9 mouse cellular contexts compared by ENCODE assay signal in genomic region chr4:43508666-43508997, GRCm38 (mm10). TPM values are rescaled to one million over a fixed set of nuclear protein-coding genes. Genes with fewer than 3 reads are reported as not detected.
A peak's percentile ranks its signal among the peaks of the same experiment; 100 is the strongest.
DNase-seq lines count a peak whose midpoint lies in the region; ATAC-seq and TF ChIP-seq lines count a peak whose summit lies in the region.
"Had no signal": no experiment of that assay in that cellular context is flagged by ENCODE, and none has a peak within 500 bp of the region (broad histone marks: within the 10 kb centered on the region; RNA-seq: fewer than 3 reads in every experiment).

No protein-coding gene starts in this region.

- peak; percentile 57; the same call in 1 of the 2 replicates for ATAC-seq in frontal cortex, adult (ENCODE audit: low TSS enrichment)
- ATAC-seq in heart, embryonic 11.5 days (replicated peaks; ENCODE audit: insufficient number of reproducible peaks, low FRiP score, low TSS enrichment), result peak; percentile 40
- ATAC-seq in kidney, postnatal 0 days (replicated peaks; ENCODE audit: low FRiP score, low read depth), result peak; percentile 65
- ATAC-seq: Patski had no signal

- no peak overlapping the region for H3K27ac ChIP-seq in brown adipose tissue, adult 24 weeks (replicated peaks; ENCODE audit: low read depth, low read length)
- H3K27ac ChIP-seq in heart, embryonic 11.5 days (ENCODE audit: low read depth, low read length), result no peak overlapping the region
- no peak overlapping the region for H3K27ac ChIP-seq in kidney, postnatal 0 days
- peak overlapping the region; percentile 84 for H3K27ac ChIP-seq in small intestine, adult 2 months (ENCODE audit: insufficient read depth, low read depth, low read length)

- WGBS in heart, embryonic 11.5 days (ENCODE audit: insufficient replicate concordance), result 5% methylated on average over 13 of the region's 13 CpGs
- under 1% methylated on average over 13 of the region's 13 CpGs for WGBS in kidney, postnatal 0 days
- WGBS in small intestine, adult 2 months, result 3% methylated on average over 13 of the region's 13 CpGs

- no peak for DNase-seq in frontal cortex, postnatal 36 days (ENCODE audit: low spot score in 2 of 2)
- peak; percentile 70 for DNase-seq in kidney, postnatal 0 days (ENCODE audit: low spot score)
- DNase-seq in lung, postnatal 36 days, result peak; percentile 87
- no peak for DNase-seq in right cerebral cortex, postnatal 14 days

- TF ChIP-seq CTCF in kidney, postnatal 0 days (IDR thresholded peaks at IDR 0.05; ENCODE audit: low read depth), result peak; percentile 24; the same call in 1 of the 2 replicates
- no peak for TF ChIP-seq CTCF in small intestine, adult 2 months (IDR thresholded peaks at IDR 0.05; ENCODE audit: extremely low read depth, insufficient read length, insufficient replicate concordance, low read depth, low read length)

- H3K9me3 ChIP-seq in heart, embryonic 11.5 days (replicated peaks; ENCODE audit: control insufficient read depth, low read length), result no peaks in the 10 kb centered on the region
- no peaks in the 10 kb centered on the region for H3K9me3 ChIP-seq in kidney, postnatal 0 days (replicated peaks; ENCODE audit: low read length)

- peaks cover 2% of the 10 kb centered on the region; the same call in 1 of the 2 replicates for H3K4me1 ChIP-seq in brown adipose tissue, adult 24 weeks (ENCODE audit: control insufficient read depth, insufficient read depth, insufficient read length, low read length)
- H3K4me1 ChIP-seq in heart, embryonic 11.5 days (ENCODE audit: control insufficient read depth, insufficient read depth, low read length), result peaks cover 16% of the 10 kb centered on the region
- peaks cover 14% of the 10 kb centered on the region; the same call in 1 of the 2 replicates for H3K4me1 ChIP-seq in kidney, postnatal 0 days (replicated peaks; ENCODE audit: insufficient read depth, low read length)
- peaks cover 13% of the 10 kb centered on the region; the same call in 1 of the 2 replicates for H3K4me1 ChIP-seq in small intestine, adult 2 months (ENCODE audit: control insufficient read depth, insufficient read depth, insufficient read length, low read length)

- peak overlapping the region; percentile 85 for H3K4me2 ChIP-seq in heart, embryonic 11.5 days
- H3K4me2 ChIP-seq in kidney, postnatal 0 days (ENCODE audit: low read length), result peak overlapping the region; percentile 85

- TF ChIP-seq POLR2A in small intestine, adult 2 months (IDR thresholded peaks at IDR 0.05; ENCODE audit: low read depth, low read length), result peak; percentile 94

- no peaks in the 10 kb centered on the region for H3K27me3 ChIP-seq in heart, embryonic 11.5 days (ENCODE audit: control insufficient read depth, insufficient read depth, low read length)
- H3K27me3 ChIP-seq in kidney, postnatal 0 days (ENCODE audit: insufficient read depth, low read length), result no peaks in the 10 kb centered on the region
- H3K27me3 ChIP-seq in small intestine, adult 2 months (ENCODE audit: control insufficient read depth, insufficient read depth, low read length), result no peaks in the 10 kb centered on the region
- H3K27me3 ChIP-seq: Patski had no signal

- H3K9ac ChIP-seq in heart, embryonic 11.5 days (ENCODE audit: low read depth, low read length), result peak overlapping the region; percentile 63
- H3K9ac ChIP-seq in kidney, postnatal 0 days (ENCODE audit: low read depth, low read length), result peak overlapping the region; percentile 50; the same call in 1 of the 2 replicates

- peak overlapping the region; percentile 63 for H3K4me3 ChIP-seq in brown adipose tissue, adult 24 weeks (ENCODE audit: insufficient read depth, low read depth, low read length)
- H3K4me3 ChIP-seq in heart, embryonic 11.5 days (ENCODE audit: low read depth, low read length), result peak overlapping the region; percentile 44
- H3K4me3 ChIP-seq in kidney, postnatal 0 days (replicated peaks; ENCODE audit: low read depth, low read length), result peak overlapping the region; percentile 44
- peak overlapping the region; percentile 87 for H3K4me3 ChIP-seq in small intestine, adult 2 months (ENCODE audit: low read depth, low read length)

- no peaks in the 10 kb centered on the region for H3K36me3 ChIP-seq in heart, embryonic 11.5 days (ENCODE audit: control insufficient read depth, insufficient read depth, low read length)
- H3K36me3 ChIP-seq in kidney, postnatal 0 days (ENCODE audit: insufficient read depth, low read length), result no peaks in the 10 kb centered on the region
- 0 out of 2 replicates have a peak, but pooled peaks cover 2% of the 10 kb centered on the region for H3K36me3 ChIP-seq in small intestine, adult 2 months (ENCODE audit: control insufficient read depth, insufficient read depth, low read length)

RNA-seq across cellular contexts. Expression of gene Car9, which starts 1.9 kb away (rescaled TPM):
- not detected in 2 replicates for polyA plus RNA-seq in brown adipose tissue, adult 24 weeks (2012; ENCODE audit: insufficient read depth, insufficient read length, missing spikeins)
- 1.7 and 3.2 TPM in 2 replicates for polyA plus RNA-seq in heart, embryonic 11.5 days (2014; fragmentation: Nextera tagmentation; extraction: Ambion mirVana)
- 0.48 and 1.3 TPM in 2 replicates for polyA plus RNA-seq in kidney, postnatal 0 days (2015; fragmentation: Nextera tagmentation; extraction: Ambion mirVana)
- 36.6 and 47.7 TPM in 2 replicates for polyA plus RNA-seq in small intestine, adult 2 months (2012; rRNA removed)
- polyA plus RNA-seq: Patski had no signal

RNA-seq across cellular contexts. Expression of gene Arhgef39, which starts 9.1 kb away (rescaled TPM):
- not detected in 2 replicates for polyA plus RNA-seq in brown adipose tissue, adult 24 weeks (2012; ENCODE audit: insufficient read depth, insufficient read length, missing spikeins)
- polyA plus RNA-seq in heart, embryonic 11.5 days (2014; fragmentation: Nextera tagmentation; extraction: Ambion mirVana), result 34.2 and 35.7 TPM in 2 replicates
- 15.2 and 15.4 TPM in 2 replicates for polyA plus RNA-seq in kidney, postnatal 0 days (2015; fragmentation: Nextera tagmentation; extraction: Ambion mirVana)
- polyA plus RNA-seq in small intestine, adult 2 months (2012; rRNA removed), result 21.6 and 38.3 TPM in 2 replicates

RNA-seq across cellular contexts. Expression of gene Tpm2, which starts 14.9 kb away (rescaled TPM):
- polyA plus RNA-seq in brown adipose tissue, adult 24 weeks (2012; ENCODE audit: insufficient read depth, insufficient read length, missing spikeins), result 148 and 245 TPM in 2 replicates
- polyA plus RNA-seq in heart, embryonic 11.5 days (2014; fragmentation: Nextera tagmentation; extraction: Ambion mirVana), result 155 and 162 TPM in 2 replicates
- 164 and 176 TPM in 2 replicates for polyA plus RNA-seq in kidney, postnatal 0 days (2015; fragmentation: Nextera tagmentation; extraction: Ambion mirVana)
- 31.6 and 37.0 TPM in 2 replicates for polyA plus RNA-seq in small intestine, adult 2 months (2012; rRNA removed)

RNA-seq across cellular contexts. Expression of gene Ccdc107, which starts 15.9 kb away (rescaled TPM):
- polyA plus RNA-seq in brown adipose tissue, adult 24 weeks (2012; ENCODE audit: insufficient read depth, insufficient read length, missing spikeins), result 31.3 and 34.0 TPM in 2 replicates
- polyA plus RNA-seq in heart, embryonic 11.5 days (2014; fragmentation: Nextera tagmentation; extraction: Ambion mirVana), result 73.6 and 75.8 TPM in 2 replicates
- polyA plus RNA-seq in kidney, postnatal 0 days (2015; fragmentation: Nextera tagmentation; extraction: Ambion mirVana), result 104 and 107 TPM in 2 replicates
- polyA plus RNA-seq in small intestine, adult 2 months (2012; rRNA removed), result 365 and 503 TPM in 2 replicates

RNA-seq across cellular contexts. Expression of gene Sit1, which starts 25.1 kb away (rescaled TPM):
- not detected in 2 replicates for polyA plus RNA-seq in brown adipose tissue, adult 24 weeks (2012; ENCODE audit: insufficient read depth, insufficient read length, missing spikeins)
- not detected in 2 replicates for polyA plus RNA-seq in heart, embryonic 11.5 days (2014; fragmentation: Nextera tagmentation; extraction: Ambion mirVana)
- polyA plus RNA-seq in kidney, postnatal 0 days (2015; fragmentation: Nextera tagmentation; extraction: Ambion mirVana), result not detected in 2 replicates
- polyA plus RNA-seq in small intestine, adult 2 months (2012; rRNA removed), result 0.96 and 1.9 TPM in 2 replicates
- polyA plus RNA-seq: Patski had no signal

Comparison
In these comparisons a context has a peak if more than half of its experiments do, and no peak if none do; other contexts are left out.
1. DNase-seq: peak in kidney, postnatal 0 days (single experiment) and lung, postnatal 36 days (single experiment); none in frontal cortex, postnatal 36 days (0 of 2) and right cerebral cortex, postnatal 14 days (single experiment).
2. RNA of gene Arhgef39, which starts 9.1 kb away (polyA plus RNA-seq): 21.6 to 38.3 TPM in small intestine, adult 2 months, 34.2 to 35.7 TPM in heart, embryonic 11.5 days and 15.2 to 15.4 TPM in kidney, postnatal 0 days; not detected in brown adipose tissue, adult 24 weeks; every median in the first group is over 10 times any median in the second.
3. Peak in every context shown above with its lines, with median percentiles within 50 percentile points of each other: ATAC-seq and H3K4me3 ChIP-seq.